Mouse (Mus musculus) forebrain, postnatal 0 days (tissue): ENCODE results near the gene Arsg. TPM values are rescaled to one million over a fixed set of nuclear protein-coding genes. Genes with fewer than 3 reads are reported as not detected.

Source experiments
- ATAC-seq: fragments of 200-750 bp; cut with Nextera tagmentation; 2 replicates; pipeline ENCODE4 v1.8.0; 2017; ENCODE audit warnings: mild to moderate bottlenecking, moderate library complexity
- DNase-seq: peaks from one replicate; pipeline ENCODE4 v3.0.0-alpha.2; 2015
- H3K27ac ChIP-seq: fragments of 300-500 bp; sonication (generic); 2 replicates; pipeline ENCODE4 v1.5.1; 2014; ENCODE audit warnings: low read depth, mild to moderate bottlenecking, antibody characterized with exemption, low read length, moderate library complexity, mixed read lengths
- H3K27me3 ChIP-seq: fragments of 300-500 bp; sonication (generic); 2 replicates; pipeline ENCODE4 v1.6.1; 2014; ENCODE audit warnings: mild to moderate bottlenecking, low read length, mixed read lengths; ENCODE audit not compliant: insufficient read depth
- H3K36me3 ChIP-seq: fragments of 300-500 bp; sonication (generic); 2 replicates; pipeline ENCODE4 v1.6.1; 2014; ENCODE audit warnings: mild to moderate bottlenecking, moderate library complexity; ENCODE audit not compliant: insufficient read depth
- H3K4me1 ChIP-seq: fragments of 300-500 bp; sonication (generic); 2 replicates; pipeline ENCODE4 v1.6.1; 2014; ENCODE audit warnings: antibody characterized with exemption; ENCODE audit not compliant: insufficient read depth
- H3K4me2 ChIP-seq: fragments of 300-500 bp; sonication (generic); 2 replicates; pipeline ENCODE4 v1.6.1; 2014; ENCODE audit warnings: low read depth, mild to moderate bottlenecking, moderate library complexity
- H3K4me3 ChIP-seq: fragments of 300-500 bp; sonication (generic); 2 replicates; pipeline ENCODE4 v1.5.1; 2014; ENCODE audit warnings: low read depth, low read length, mixed read lengths
- H3K9ac ChIP-seq: fragments of 300-500 bp; sonication (generic); 2 replicates; pipeline ENCODE4 v1.6.1; 2014; ENCODE audit warnings: mild to moderate bottlenecking
- H3K9me3 ChIP-seq: fragments of 300-500 bp; sonication (generic); 2 replicates; pipeline ENCODE4 v1.6.1; 2016; ENCODE audit warnings: low read length
- CTCF ChIP-seq: sonication (generic); IDR thresholded peaks from 2 replicates; pipeline ENCODE4 v1.5.1; 2016; ENCODE audit warnings: antibody characterized with exemption, control low read depth, low read depth
- WGBS: fragments of 180-500 bp; shearing (Covaris S2); extraction: QIAGEN DNeasy Blood & Tissue Kit; methylation state at CpG from one replicate; pipeline ENCODE4 v1.1.7; 2014; 5-methylcytosine and 5-hydroxymethylcytosine counted together
- polyA plus RNA-seq: library from polyadenylated mRNA; unstranded; fragments of >200 nt; fragmentation: Nextera tagmentation; extraction: Ambion mirVana; gene quantifications from 2 replicates; pipeline ENCODE4 v1.2.1, GENCODE M21; 2015
- total RNA-seq: library from RNA; depleted of rRNA; stranded (reverse); fragments of >200 nt; gene quantifications from 2 replicates; pipeline ENCODE4 v1.2.3, GENCODE M21; 2014

The Arsg gene
- total and polyA plus RNA-seq, 2 experiments from 2014 or later = 5.3 to 7.8 TPM

DNA sequence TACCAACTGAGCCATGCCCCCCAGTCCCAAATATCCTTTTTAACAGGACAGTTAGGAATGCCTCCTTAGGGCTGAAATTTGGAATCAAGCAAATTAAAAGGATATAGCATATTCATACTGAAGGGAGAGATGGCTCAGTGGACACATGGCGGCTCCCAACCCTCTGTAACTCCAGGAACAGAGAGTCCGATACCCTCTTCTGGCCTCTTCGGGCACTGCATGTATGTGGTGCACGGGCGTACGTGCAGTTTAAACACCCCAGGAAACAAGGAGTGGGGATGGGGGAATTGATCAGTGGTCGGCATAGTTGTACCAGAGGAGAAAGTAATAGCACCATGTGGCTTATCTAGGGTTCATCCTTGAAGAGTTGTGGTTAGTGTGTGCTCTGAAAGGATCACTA lies 28.6 kb upstream of the Arsg start:
- Histone ChIP-seq H3K4me3 (no peak overlapping the region), H3K4me1 (0 out of 2 replicates have a peak, but pooled peaks cover 3% of the 10 kb centered on the region), H3K9ac (no peak overlapping the region), H3K4me2 (no peak overlapping the region), H3K36me3 (no peaks in the 10 kb centered on the region), H3K27ac (no peak overlapping the region), H3K27me3 (no peaks in the 10 kb centered on the region), H3K9me3 (no peaks in the 10 kb centered on the region)
- DNase-seq = no peak
- no peak for ATAC-seq
- TF ChIP-seq CTCF = peak; percentile 53
- 56% methylated on average over 7 of the region's 7 CpGs for WGBS

DNA sequence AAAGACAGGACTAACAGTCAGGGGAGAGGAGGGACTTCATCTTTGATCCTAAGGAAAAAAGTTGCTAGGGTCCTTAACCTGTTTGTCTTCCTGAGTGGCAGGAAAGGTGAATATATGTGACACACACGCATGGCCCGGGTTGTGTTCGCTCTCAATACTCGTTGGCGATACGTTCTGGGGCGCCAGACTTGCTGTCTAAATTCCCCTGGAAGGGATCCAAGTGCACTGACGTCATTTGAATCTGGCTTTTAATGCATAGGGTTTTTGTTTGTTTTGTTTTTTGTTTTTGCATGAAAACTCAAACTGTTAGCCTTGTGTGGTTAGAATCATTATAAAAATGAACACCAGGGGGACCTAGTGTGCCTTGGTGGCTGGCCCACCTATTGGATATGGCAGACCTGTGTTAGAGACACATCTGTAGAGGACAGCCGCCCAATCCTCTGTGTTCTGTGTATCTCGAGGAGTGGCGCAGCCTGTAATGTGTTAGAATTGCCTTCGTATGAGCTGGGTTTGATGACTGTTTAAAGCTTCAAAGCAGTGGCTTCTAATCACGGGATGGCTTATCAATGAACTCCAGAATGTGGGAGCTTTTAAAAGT lies 27.6 kb upstream of the Arsg start:
- H3K9ac ChIP-seq = no peak overlapping the region
- H3K27me3 ChIP-seq = no peaks in the 10 kb centered on the region
- no peaks in the 10 kb centered on the region for H3K36me3 ChIP-seq
- no peak overlapping the region for H3K4me2 ChIP-seq
- H3K27ac ChIP-seq = no peak overlapping the region
- no peak overlapping the region for H3K4me3 ChIP-seq
- H3K9me3 ChIP-seq = no peaks in the 10 kb centered on the region
- 36% methylated on average over 13 of the region's 13 CpGs for WGBS
- peak; percentile 51; the same call in 1 of the 2 replicates for ATAC-seq
- 0 out of 2 replicates have a peak, but pooled peaks cover 3% of the 10 kb centered on the region for H3K4me1 ChIP-seq
- peak; percentile 80 for TF ChIP-seq CTCF
- DNase-seq = peak; percentile 64

DNA sequence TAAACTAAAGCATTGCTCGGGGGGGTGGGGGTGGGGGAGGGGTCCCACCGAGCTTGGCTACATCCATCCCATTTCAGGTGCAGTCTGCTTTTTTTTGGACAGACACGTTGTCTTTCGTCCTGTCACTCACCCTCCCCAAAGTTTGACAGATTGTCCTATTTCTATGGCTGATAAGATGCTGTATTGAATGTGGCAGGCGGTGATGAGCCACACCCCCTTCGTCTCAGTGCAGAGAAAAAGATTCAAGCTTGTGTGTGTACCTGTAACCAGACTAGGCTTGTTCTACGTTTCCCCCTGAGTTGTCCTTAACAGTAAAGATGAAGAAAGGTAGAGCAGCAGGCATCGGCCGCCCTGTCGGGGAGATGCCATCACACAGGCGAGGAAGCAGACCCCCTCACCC lies 22.0 kb upstream of the Arsg start:
- Histone ChIP-seq H3K4me2 (no peak overlapping the region; the same call in 1 of the 2 replicates), H3K27ac (no peak overlapping the region), H3K9me3 (no peaks in the 10 kb centered on the region), H3K4me1 (no peaks in the 10 kb centered on the region), H3K27me3 (no peaks in the 10 kb centered on the region), H3K4me3 (no peak overlapping the region), H3K36me3 (no peaks in the 10 kb centered on the region; the same call in 1 of the 2 replicates), H3K9ac (no peak overlapping the region)
- DNase-seq = no peak
- peak; percentile 50; the same call in 1 of the 2 replicates for ATAC-seq
- 71% methylated on average over 11 of the region's 11 CpGs for WGBS
- TF ChIP-seq CTCF = no peak

DNA sequence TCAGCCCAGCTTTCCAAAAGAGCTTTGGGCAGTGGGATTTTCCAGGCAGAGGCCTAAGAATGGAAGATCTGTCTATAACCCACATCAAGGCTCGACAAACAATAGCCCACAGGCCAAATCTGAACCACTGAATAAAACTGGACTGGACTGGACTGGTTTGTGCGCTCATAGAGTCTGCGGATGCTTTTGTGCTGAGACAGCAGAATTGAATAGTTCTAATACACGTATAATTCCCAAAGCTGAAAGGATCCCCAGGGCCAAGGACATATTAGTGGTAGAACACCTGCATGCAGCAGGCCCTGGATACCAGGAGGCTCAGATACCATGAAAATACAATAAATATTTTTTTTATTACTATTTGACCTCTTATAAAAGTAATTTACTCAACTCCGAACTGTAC lies 16.9 kb upstream of the Arsg start:
- Histone ChIP-seq H3K4me1 (no peaks in the 10 kb centered on the region), H3K27ac (no peak overlapping the region), H3K4me2 (no peak overlapping the region), H3K27me3 (no peaks in the 10 kb centered on the region), H3K4me3 (no peak overlapping the region), H3K9me3 (no peaks in the 10 kb centered on the region), H3K36me3 (no peaks in the 10 kb centered on the region; the same call in 1 of the 2 replicates), H3K9ac (no peak overlapping the region)
- TF ChIP-seq CTCF = no peak
- 86% methylated on average over 5 of the region's 5 CpGs for WGBS
- no peak for ATAC-seq
- no peak for DNase-seq

DNA sequence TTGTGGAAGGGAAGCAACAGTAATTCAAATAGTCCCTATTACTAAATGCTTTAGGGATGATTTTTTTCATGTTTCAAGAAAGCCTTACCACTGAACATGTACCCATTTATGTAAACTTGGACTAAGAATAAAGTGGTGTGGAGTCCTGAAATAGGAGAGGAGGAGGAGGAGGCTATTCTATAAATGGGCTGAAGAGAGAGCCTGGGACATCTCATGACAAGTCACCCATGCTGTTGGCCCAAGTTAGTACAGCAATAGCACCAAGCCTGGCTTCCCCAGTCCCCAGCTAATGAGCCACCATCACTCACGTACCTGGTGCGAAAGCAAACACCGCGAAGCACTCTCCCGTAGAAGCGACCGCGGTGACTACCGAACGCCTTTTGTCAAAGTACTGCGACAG lies 15.0 kb upstream of the Arsg start:
- no peaks in the 10 kb centered on the region; the same call in 1 of the 2 replicates for H3K36me3 ChIP-seq
- DNase-seq (no peak), ATAC-seq (no peak)
- no peak overlapping the region for H3K9ac ChIP-seq
- H3K27me3 ChIP-seq = no peaks in the 10 kb centered on the region
- 97% methylated on average over 11 of the region's 11 CpGs for WGBS
- TF ChIP-seq CTCF = no peak
- H3K4me3 ChIP-seq = no peak overlapping the region
- no peak overlapping the region for H3K4me2 ChIP-seq
- H3K27ac ChIP-seq = no peak overlapping the region
- H3K9me3 ChIP-seq = no peaks in the 10 kb centered on the region
- H3K4me1 ChIP-seq = no peaks in the 10 kb centered on the region

DNA sequence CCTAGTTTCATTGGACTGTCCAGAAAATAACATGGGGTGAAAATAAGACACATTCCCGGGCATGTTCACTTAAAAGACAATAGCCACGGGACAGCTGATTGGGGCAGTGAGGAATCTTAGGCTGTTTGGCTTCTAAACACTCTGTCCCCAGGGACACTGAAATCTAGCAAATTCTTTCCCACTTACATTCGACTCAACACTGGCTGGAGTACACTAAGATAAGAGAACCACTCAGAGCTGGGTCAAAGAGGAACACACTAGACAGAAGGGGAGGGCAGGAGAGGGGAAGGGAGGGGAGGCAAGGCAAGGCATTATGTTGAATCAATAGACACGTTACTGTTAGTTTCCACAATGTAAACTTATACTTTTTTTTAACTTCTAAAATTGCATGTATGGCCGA lies 12.6 kb upstream of the Arsg start:
- Histone ChIP-seq H3K27me3 (no peaks in the 10 kb centered on the region), H3K36me3 (no peaks in the 10 kb centered on the region), H3K27ac (no peak overlapping the region), H3K4me1 (no peaks in the 10 kb centered on the region), H3K4me2 (no peak overlapping the region), H3K9ac (no peak overlapping the region), H3K4me3 (no peak overlapping the region), H3K9me3 (no peaks in the 10 kb centered on the region)
- 79% methylated on average over 5 of the region's 5 CpGs for WGBS
- no peak for DNase-seq
- no peak for ATAC-seq
- no peak for TF ChIP-seq CTCF

DNA sequence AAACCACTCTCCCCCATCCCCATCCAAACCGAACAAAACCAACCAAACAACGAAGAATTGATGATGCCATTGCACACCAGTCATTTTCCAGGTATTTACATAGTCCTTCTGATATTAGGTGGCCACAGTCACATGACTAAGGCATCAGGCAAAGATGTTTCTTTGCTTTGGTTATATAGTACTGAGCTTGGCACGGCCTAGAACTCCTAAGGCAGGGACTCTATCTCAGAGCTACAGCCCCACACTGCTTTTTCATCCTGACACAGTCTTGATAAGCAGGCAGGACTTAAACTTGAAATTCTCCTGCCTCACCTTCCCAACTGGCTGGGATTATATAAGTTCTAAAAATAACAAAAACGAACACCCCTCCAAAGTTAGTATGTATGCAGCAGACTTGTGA lies 8.1 kb upstream of the Arsg start:
- TF ChIP-seq CTCF = no peak
- H3K4me3 ChIP-seq = no peak overlapping the region
- no peaks in the 10 kb centered on the region for H3K36me3 ChIP-seq
- ATAC-seq (no peak), DNase-seq (no peak)
- no peaks in the 10 kb centered on the region for H3K4me1 ChIP-seq
- H3K4me2 ChIP-seq = no peak overlapping the region
- H3K9ac ChIP-seq = no peak overlapping the region
- H3K9me3 ChIP-seq = no peaks in the 10 kb centered on the region
- H3K27ac ChIP-seq = no peak overlapping the region
- H3K27me3 ChIP-seq = no peaks in the 10 kb centered on the region
- 92% methylated on average over 4 of the region's 4 CpGs for WGBS
